Mouse (Mus musculus): Measurements from ENCODE around the gene Tmppe.
"Not testable (repeated sequence)": the region's sequence is repeated elsewhere in the genome, so short reads cannot be mapped to it uniquely, and the experiment has no call there.

Gene Tmppe

DNA sequence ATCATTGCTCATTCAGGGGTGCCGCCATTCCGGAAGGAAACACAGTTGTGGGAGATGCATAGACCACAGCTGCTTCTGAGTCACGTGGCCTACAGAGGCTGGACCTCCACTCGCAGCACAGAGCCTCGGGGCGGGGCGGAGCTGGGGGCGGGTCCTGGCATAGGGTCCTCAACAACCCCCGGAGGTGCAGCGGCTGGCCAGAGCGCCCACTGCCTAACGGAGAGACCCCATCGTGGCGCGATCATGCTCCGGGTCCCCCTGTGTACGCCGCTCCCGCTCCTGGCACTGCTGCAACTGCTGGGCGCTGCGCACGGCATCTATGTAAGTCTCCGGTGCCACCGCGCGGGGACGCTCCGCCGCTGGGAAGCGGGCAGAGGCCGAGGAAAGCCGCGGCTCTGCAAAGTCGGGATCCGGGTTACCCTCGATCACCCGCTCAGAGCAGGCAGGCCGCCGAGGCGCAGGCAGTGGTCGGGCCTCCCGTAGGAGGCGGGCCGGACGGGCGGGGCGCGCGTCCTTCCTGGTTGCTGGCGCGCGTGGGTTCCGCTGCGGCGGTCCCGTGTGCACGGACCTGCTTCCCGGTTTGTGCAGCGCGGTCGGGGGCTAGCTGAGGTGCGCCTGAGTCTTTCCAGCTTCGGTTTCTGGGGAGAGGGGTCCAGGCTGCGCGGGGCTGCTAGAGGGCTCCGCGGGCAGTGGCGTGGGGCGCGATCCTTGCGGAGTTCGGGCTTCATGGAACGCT lies at the start of gene Tmppe, which contains the start of gene Glb1:
Gene Tmppe (plus strand): TSS at position 157 of the 736 bp plus-strand sequence.
Gene Glb1 (plus strand): TSS at position 128 of the 736 bp plus-strand sequence.
- DNase-seq: peak; percentile 86 to 93

GRCm38 (mm10) chr9:114367783-114368470 lies 33.0 kb upstream of the Tmppe start:
- DNase-seq: peak; percentile 89 to 91

DNA sequence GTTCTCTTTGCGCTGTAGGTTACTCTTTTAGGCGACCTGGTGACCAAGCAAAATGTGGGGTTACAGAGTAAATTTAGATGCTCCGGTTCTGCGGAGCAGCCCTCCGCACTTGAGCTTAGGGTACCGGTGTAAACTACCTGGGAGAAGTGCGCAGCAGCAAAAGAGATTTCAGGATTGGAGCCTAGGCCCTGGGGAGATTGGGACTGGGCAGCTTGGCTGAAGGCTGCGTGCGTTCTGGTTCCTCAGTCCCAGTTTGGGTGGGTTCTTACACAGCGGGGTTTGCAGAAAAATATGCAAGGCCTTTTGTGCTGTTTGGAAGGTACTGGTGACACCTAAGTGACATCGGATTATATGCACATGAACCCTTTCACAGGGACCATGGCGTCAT lies 32.4 kb upstream of the Tmppe start:
- no peak for DNase-seq

GRCm38 (mm10) chr9:114369389-114369788 lies 31.5 kb upstream of the Tmppe start:
- not testable (repeated sequence) for DNase-seq

DNA sequence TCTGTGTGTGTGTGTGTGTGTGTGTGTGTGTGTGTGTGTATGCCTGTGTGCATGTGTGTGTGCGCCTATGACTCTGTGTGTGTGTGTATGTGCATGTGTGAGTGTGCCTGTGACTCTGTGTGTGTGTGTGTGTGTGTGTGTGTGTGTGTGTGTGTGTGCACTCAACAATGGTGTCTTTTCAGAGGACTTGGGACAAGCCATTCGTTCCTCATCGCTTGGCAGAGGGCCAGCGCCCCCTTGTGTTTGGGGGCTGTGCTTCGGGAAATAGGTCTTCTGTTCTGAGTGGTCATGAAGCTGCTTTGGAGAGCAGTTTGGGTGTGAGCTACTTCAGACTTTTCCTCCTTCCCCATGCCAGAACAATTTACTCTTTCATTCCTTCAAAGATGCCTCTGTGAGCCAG lies 29.2 kb upstream of the Tmppe start:
- not testable (repeated sequence) for DNase-seq

DNA sequence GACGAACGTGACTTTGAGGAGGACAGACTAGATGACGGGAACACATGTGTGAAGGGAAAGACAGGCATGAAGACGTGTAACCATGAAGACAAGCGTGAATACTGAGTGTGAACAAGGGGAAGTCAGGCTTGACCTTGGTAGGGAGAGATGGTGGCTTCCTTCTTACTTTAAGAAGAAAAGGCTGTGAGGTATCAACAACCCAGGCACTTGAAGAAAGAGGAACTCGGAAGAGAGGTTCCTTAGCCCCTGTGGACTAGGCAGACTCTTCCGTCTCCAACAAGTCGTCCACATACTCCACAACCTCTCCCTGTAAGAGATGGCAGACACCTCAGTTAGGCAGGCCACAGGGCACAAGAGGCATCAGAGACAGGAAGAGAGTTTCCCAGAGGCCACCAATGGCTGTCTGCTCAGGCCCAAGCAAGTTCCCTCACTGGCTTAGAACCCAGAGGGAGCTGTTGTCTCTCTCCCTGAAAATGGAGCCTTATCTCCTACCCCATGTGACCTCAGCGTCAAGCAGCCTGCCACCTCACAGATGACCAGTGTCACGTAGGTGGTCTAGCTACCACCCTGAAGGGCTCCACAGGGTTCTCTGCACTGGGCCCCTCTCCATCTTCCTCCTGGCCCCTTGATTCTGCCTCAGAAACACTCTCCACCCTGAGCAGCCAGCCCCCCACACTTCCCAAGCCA lies 25.5 kb upstream of the Tmppe start:
- DNase-seq: no peak

DNA sequence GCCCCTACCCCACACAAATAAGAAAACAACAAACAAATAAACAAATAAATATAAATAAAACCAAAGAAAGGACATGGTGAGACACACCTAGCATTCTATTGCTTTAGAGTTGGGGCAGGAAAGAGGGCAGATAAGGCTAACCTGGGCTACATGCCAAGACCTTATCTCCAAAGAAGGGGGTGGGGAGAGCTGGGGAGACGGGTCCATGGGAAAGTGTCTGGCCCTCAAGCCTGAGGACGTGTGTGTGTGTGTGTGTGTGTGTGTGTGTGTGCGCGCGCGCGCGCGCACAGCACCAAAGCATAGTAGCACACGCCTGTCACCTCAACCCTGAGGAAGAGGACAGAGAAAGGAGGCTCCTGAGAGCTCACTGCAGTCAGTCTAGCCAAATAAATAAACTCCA lies 23.7 kb upstream of the Tmppe start:
- no peak for DNase-seq

- DNase-seq: peak in 1 of 2 experiments; percentile 66
These were observed 21.0 kb upstream of the Tmppe start for GRCm38 (mm10) chr9:114379871-114380270.

DNA sequence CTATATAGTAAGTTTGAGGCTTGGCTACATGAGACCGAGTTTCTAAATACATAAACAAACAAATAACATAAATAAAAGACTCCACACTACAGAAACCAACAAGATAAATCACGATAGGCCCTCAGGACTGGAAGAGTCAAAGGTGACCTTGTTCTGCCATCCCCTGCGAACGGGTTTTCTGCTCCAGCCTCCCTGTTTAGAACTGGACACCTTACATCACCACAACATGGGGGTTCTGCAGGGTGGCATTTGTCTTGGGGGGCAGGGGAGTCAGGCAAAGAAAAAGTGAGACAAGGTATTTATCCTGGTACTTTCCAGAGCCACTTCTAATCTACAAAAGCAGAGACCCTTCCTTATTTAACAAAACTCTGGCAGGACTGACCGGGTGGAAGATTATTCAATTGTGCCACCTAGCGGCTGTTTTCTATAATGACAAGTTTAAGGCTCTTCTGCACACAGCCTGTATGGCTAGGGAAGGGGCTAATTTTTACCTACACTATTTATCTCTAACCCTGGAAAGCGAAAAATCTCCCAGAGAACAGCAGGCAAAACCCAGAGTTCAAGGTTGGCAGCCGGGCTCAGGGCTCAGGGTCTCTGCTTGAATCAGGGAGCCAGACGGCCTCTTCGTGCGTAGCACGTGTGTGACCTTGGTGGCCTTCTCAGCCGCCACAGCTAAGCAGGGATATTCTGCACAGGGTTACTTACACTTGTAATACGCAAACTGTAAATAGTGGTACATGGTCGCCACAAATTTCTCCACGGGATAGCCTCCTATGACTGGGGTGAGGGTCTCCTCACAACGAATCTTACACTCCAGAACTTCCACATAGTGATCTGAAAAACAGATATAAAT lies 19.8 kb upstream of the Tmppe start:
- no peak for DNase-seq

DNA sequence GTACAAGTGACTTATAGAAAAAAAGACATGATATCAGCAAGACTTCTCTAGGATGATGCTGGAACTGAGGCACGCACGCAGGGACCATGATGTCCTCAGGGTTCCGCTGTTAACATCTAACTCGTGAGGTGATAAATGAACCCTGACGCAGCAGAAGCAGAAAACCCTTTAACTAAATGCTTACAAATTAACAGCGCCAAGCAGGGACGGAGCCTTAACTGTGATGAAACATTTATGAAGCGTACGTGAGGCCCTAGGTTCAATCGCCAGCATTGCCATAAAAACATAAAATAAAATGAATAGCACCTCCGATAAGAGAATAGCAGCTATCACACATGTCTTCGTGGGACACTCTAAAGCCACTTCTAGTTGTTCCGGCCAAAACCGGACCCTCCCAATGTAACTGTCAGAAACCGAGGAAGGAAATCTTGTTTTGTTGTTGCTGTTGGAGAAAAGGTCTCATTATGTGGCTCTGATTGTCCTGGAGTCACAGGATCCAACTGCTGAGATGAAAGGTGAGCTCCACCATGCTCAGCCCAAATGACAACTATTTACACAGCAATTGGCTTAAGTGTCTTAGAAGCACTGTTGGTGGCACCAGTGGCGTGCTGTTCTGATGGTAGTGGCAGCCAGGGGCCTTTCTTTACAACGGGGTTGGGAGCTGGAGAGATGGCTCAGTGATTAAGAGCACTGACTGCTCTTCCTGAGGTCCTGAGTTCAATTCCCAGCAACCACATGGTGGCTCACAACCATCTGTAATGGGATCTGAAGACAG lies 17.8 kb upstream of the Tmppe start:
- DNase-seq: no peak

DNA sequence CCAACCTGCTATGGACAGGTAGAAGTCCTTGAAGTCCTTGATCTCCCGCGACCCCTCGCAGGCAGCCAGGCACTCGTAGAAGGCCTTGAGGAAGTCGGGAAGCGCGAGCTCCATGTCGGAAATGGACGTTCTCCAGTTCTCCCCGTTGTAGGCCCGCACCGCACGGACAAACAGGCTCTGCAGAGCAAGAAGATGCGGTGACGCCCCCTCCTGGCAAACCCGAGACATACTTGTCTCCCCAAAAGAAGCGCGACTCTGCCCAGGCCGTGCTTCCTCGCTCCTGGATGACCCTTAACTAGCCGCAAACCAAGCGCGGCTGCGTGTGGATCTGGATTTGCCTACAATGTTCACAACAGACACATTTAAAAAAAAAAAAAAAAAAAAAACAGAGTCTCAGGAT lies 16.2 kb upstream of the Tmppe start:
- no peak for DNase-seq

DNA sequence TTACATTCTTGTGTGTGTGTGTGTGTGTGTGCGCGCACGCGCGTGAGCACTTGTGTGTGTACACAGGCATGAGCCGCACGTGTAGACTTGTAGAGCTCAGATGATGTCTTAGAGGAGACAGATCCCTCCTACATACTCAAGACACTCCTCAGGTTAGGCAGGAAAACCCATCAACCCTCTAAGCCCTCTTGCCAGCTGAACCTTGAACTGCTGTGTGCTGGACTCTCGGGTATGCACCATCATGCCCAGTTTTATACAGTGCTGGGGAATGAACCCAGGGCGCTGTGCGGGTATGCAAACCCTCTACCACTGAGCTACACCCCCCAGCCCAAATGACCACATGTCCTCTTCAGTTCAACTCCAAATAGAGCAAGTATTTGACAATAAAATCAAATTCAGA lies 15.7 kb upstream of the Tmppe start:
- DNase-seq: peak; percentile 45 to 65

DNA sequence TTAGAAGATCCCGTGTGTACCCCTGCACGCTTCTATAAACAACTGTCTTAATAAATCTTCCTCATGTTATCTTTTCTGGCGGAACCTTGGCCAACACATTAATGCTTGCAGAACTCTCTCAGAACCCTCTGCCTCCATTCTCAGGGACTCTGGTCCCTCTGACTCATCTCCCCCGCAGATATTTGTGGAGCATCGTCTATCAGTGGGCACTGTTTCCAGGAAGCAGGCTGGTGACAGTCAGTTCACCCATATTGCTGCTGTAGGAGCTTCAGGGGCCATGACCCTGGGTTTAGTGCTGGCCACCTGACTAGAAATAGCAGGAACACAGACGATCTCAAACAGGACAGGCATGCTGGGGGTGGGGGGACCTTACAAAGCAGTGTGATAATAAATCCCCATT lies 13.8 kb upstream of the Tmppe start:
- DNase-seq: no peak

GRCm38 (mm10) chr9:114388288-114388687 lies 12.6 kb upstream of the Tmppe start:
- DNase-seq: peak in 1 of 2 experiments; percentile 54

- peak in 1 of 2 experiments; percentile 37 for DNase-seq
These were observed 12.1 kb upstream of the Tmppe start for GRCm38 (mm10) chr9:114388701-114389370.

GRCm38 (mm10) chr9:114389371-114389904 lies 11.5 kb upstream of the Tmppe start:
- DNase-seq: peak in 1 of 2 experiments; percentile 44

DNA sequence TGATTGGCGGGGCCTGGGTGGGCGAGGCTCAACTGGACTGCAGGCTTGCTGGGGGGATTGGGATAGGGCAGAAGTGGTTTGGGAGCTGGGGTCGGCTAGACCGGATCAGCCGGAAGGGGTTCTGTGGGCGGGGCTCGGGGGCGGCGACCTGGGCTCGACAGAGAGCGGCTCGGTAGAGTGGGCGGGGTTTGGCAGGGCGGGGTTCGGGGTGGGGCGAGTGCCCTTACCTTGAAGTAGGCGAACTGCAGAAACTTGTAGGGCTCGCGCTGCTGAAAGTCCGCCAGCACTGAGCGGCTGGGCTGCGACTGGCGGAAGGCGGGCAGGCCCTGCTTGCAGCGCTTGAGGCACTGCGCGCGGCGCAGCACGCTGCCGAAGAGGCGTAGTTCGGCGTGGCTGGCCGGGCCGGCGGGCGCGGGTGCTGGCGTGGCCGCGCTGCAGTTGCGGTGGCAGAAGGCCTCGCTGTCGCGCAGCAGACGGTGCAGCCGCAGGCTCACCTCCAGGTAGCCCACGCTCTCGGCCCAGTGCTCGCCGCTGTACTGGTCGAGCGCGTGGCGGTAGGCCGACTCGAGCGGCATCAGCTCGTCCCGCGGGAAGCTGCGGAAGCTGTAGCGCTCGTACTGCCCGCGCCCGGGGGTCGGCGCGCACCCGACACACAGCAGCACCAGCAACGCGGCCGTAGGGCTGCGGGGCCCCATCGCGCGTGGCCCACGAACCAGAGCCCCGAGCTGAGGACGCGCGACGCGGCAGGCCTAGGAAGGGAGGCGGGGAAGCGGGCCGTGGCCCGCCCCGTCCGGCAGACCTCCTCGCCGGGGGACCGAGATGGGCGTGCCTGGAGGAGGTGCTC lies 10.8 kb upstream of the Tmppe start, which contains the start of gene Crtap:
Gene Crtap (minus strand): TSS at position 771 of the 844 bp plus-strand sequence.
- DNase-seq: peak; percentile 73 to 87

DNA sequence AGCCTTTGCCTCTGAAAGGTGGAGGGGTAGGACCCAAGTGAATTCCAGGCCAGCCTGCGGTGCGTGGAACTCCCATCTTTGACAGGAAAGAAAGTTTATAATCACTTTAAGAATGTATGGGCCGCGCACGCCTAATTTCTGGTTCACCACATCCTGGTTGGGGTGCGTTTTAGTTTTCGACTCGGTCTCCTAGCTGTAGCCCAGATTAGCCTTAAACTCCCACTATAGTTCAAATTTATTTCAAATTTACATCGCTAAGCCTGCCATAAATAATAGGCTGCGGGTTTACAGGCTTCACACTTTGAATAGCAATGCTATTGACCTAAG lies 10.2 kb upstream of the Tmppe start:
- no peak for DNase-seq

DNA sequence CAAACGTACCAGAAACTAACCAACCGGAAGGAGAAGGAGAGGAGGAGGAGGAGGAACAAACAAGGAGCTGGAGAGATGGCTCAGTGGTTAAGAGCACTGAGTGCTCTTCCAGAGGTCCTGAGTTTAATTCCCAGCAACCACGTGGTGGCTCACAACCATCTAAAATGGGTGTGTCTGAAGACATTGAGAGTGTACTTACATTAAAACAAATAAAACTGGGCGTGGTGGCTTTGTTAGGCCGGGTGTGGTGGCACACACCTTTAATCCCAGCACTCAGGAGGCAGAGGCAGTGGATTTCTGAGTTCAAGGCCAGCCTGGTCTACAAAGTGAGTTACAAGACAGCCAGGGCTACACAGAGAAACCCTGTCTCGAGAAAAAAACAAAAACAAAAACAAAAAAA lies 6.8 kb upstream of the Tmppe start:
- not testable (repeated sequence) for DNase-seq

DNA sequence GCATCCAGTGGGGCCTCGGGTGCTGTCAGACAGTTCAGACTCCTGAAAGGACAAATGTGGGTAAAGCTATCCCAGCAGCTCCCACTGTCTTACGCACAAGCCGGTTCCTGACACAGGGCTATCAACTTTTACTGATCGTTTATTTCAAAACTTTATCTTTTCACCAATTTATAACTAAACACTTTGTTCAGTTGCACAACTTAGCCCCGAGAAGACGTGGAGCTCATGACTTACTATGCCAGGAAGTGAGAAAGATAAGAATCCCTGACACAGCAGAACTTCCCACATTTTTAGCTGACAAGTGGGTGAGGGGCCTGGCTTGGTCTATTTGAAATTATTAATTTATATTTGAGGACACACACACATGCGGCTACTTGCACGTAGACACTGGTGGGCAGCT lies 6.2 kb upstream of the Tmppe start:
- DNase-seq: peak in 1 of 2 experiments; percentile 26

All from kidney, postnatal 25 days (tissue).